Mouse (Mus musculus) lung, postnatal 0 days (tissue): ENCODE results near the gene Mllt6.

Experiments used
- CTCF ChIP-seq: IDR thresholded peaks from 2 replicates; pipeline ENCODE4 v1.5.1; 2016; ENCODE audit warnings: antibody characterized with exemption, mild to moderate bottlenecking
- EP300 ChIP-seq: IDR thresholded peaks from 2 replicates; pipeline ENCODE4 v1.6.1; 2016; ENCODE audit warnings: antibody characterized with exemption, mild to moderate bottlenecking, control low read depth

DNA sequence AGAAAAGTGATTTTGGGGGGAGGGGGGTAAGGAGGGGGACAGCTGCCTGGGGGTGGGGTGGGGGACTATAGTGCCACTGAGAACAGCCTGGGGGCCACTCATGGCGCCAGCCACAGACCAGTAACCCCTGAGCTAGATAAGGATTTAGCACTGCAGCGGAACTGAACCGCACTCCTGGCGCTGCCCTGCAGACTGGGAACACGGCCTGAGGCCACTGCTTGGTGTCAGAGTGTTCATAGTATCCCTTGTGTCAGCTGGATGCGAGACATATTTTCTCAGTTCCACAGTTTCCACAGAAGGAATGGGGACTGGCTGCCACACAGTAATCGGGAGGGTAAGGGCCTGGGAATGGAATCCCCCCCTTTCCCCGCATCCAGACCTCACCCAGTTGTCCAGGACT is 52.8 kb downstream of the Mllt6 start:
- no peak for TF ChIP-seq CTCF
- no peak for TF ChIP-seq EP300
